Mouse (Mus musculus): ENCODE data around the gene Sltm. TPM values are rescaled to one million over a fixed set of nuclear protein-coding genes. Genes with fewer than 3 reads are reported as not detected.

The Sltm gene
- polyA plus RNA-seq (2017; shearing (Covaris generic)), result 96.1 TPM

DNA sequence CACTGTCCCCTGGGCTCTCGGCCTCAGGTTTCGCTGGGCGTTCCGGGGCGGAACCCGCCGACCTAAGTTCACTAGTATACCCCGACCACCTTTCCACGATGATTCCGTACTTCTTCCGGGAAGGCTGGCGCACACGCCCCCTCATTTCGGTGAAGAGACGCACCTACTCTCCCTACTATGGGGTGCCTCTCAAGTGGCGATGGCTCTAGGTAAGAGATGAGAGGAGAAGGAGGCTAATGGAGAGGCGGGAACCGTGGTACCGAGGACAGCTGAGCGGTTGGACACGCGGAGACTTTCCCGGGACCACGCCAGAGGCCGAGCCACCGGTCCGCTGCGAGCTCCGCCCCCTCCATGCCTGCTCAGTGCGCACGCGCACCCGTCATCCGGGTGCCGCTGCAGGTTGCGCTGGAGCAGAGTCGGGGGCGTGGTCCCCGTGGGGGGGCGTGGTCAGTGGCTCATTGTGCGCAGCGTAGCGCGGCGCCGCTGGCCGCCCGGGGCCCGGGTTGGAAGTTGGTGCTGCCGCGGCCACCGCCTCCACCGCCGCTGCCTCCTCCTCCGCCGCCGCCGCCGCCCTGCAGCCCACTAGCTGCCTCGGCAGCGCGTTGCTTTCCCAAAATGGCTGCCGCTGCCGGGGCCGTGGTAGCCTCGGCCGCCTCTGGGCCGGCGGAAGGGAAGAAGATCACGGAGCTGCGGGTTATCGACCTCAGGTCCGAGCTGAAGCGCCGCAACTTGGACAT, at the start of gene Sltm:
Sltm (plus strand) TSS at position 450 of the 737 bp plus-strand sequence.

DNA sequence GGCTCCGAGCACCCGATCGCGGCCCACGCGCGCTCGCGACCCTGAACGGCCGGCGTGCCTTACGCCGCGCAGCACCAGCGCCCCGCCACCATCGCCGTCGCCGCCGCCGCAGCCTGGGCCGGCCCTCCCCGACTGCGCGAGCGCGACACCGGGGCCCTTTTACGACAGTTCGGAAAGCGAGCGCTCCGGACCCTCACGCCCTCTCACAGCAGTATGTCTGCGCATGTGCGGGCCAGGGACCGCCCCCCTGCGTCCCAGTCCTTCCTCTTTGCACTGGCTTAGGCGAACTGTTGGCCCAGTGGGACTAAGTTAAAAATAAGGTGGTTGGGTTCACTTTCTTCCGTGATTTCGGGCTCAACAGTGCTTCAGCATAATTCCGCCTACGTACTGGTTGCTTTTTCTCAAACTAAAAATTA, 38.9 kb upstream of the Sltm start, which contains the start of gene Rnf111:
Rnf111 (minus strand) TSS at position 100 of the 416 bp plus-strand sequence.

Other genes starting within 250 kb of the Sltm start
- gene Ccnb2, start 121.2 kb upstream of the Sltm start, polyA plus RNA-seq (2017; shearing (Covaris generic)), result 11.1 TPM
- gene Rnf111, start 39.0 kb upstream of the Sltm start, polyA plus RNA-seq (2017; shearing (Covaris generic)), result 15.5 TPM
- gene Gm10642, start 113.5 kb downstream of the Sltm start, polyA plus RNA-seq (2017; shearing (Covaris generic)), result not detected
- gene Mindy2, start 114.4 kb downstream of the Sltm start, polyA plus RNA-seq (2017; shearing (Covaris generic)), result 7.1 TPM
- gene Adam10, start 136.2 kb downstream of the Sltm start, polyA plus RNA-seq (2017; shearing (Covaris generic)), result 93.2 TPM

All from CD4-positive, CD25-positive, alpha-beta regulatory T cell, adult 9 weeks (primary cell).